Mouse (Mus musculus): ENCODE measurements around the gene Nme8.

The Nme8 gene

GRCm38 (mm10) chr13:19697790-19698189 is at the start of gene Nme8:
TSS of gene Nme8 (minus strand) at chr13:19697794.
- no peak for DNase-seq (ENCODE audit: low read depth, low spot score)

- no peak for DNase-seq (ENCODE audit: low read depth, low spot score)
These were observed 48.1 kb upstream of the Nme8 start for GRCm38 (mm10) chr13:19745741-19746140.

- no peak for DNase-seq (ENCODE audit: low read depth, low spot score)
These were observed 46.9 kb upstream of the Nme8 start for GRCm38 (mm10) chr13:19744536-19744935.

- no peak for DNase-seq (ENCODE audit: low read depth, low spot score)
These were observed 37.0 kb upstream of the Nme8 start for GRCm38 (mm10) chr13:19734597-19734996.

GRCm38 (mm10) chr13:19730826-19731225 is 33.2 kb upstream of the Nme8 start:
- DNase-seq (ENCODE audit: low read depth, low spot score), result no peak

GRCm38 (mm10) chr13:19718954-19719353 is 21.4 kb upstream of the Nme8 start:
- DNase-seq (ENCODE audit: low read depth, low spot score), result no peak

- DNase-seq (ENCODE audit: low read depth, low spot score), result no peak
These were observed 19.6 kb upstream of the Nme8 start for GRCm38 (mm10) chr13:19717201-19717600.

- DNase-seq (ENCODE audit: low read depth, low spot score), result no peak
These were observed 6.2 kb upstream of the Nme8 start for GRCm38 (mm10) chr13:19703806-19704205.

- peak; percentile 14 for DNase-seq (ENCODE audit: low read depth, low spot score)
These were observed 4.0 kb upstream of the Nme8 start for GRCm38 (mm10) chr13:19701443-19702078.

GRCm38 (mm10) chr13:19700733-19701442 is 3.3 kb upstream of the Nme8 start:
- no peak for DNase-seq (ENCODE audit: low read depth, low spot score)

GRCm38 (mm10) chr13:19698524-19699173 is 1.1 kb upstream of the Nme8 start:
- peak; percentile 75 for DNase-seq (ENCODE audit: low read depth, low spot score)

- DNase-seq (ENCODE audit: low read depth, low spot score), result no peak
These were observed 7.2 kb downstream of the Nme8 start for GRCm38 (mm10) chr13:19690417-19690816.

GRCm38 (mm10) chr13:19689971-19690370 is 7.6 kb downstream of the Nme8 start:
- DNase-seq (ENCODE audit: low read depth, low spot score), result no peak

GRCm38 (mm10) chr13:19684007-19684406 is 13.6 kb downstream of the Nme8 start:
- peak; percentile 39 for DNase-seq (ENCODE audit: low read depth, low spot score)

GRCm38 (mm10) chr13:19682879-19683640 is 14.5 kb downstream of the Nme8 start:
- no peak for DNase-seq (ENCODE audit: low read depth, low spot score)

- DNase-seq (ENCODE audit: low read depth, low spot score), result no peak
These were observed 23.0 kb downstream of the Nme8 start for GRCm38 (mm10) chr13:19674601-19675000.

GRCm38 (mm10) chr13:19674025-19674424 is 23.6 kb downstream of the Nme8 start:
- no peak for DNase-seq (ENCODE audit: low read depth, low spot score)

- no peak for DNase-seq (ENCODE audit: low read depth, low spot score)
These were observed 29.0 kb downstream of the Nme8 start for GRCm38 (mm10) chr13:19668355-19669140.

- no peak for DNase-seq (ENCODE audit: low read depth, low spot score)
These were observed 45.2 kb downstream of the Nme8 start for GRCm38 (mm10) chr13:19652405-19652804.

- DNase-seq (ENCODE audit: low read depth, low spot score), result no peak
These were observed 47.8 kb downstream of the Nme8 start for GRCm38 (mm10) chr13:19649824-19650223.

- DNase-seq (ENCODE audit: low read depth, low spot score), result no peak
These were observed 53.4 kb downstream of the Nme8 start for GRCm38 (mm10) chr13:19644225-19644624.
